Mouse (Mus musculus): ENCODE results near the gene Akr1e1.

- TF ChIP-seq CTCF (conservative IDR thresholded peaks at IDR 0.05 in 1 of 2, IDR thresholded peaks at IDR 0.05 in 1 of 2; ENCODE audit: low read depth in 2 of 2, low read length in 2 of 2) (no peak), EP300 (IDR thresholded peaks at IDR 0.05; ENCODE audit: low read length) (no peak), RAD21 (IDR thresholded peaks at IDR 0.05; ENCODE audit: low read depth, low read length) (no peak), RCOR1 (conservative IDR thresholded peaks at IDR 0.05; ENCODE audit: low read depth, low read length) (no peak), E2F4 (IDR thresholded peaks at IDR 0.05; ENCODE audit: insufficient replicate concordance, low read depth, low read length) (no peak), SMC3 (IDR thresholded peaks at IDR 0.05; ENCODE audit: low read depth, low read length) (no peak), MEF2A (IDR thresholded peaks at IDR 0.05; ENCODE audit: borderline replicate concordance, low read depth, low read length) (no peak), JUN (IDR thresholded peaks at IDR 0.05; ENCODE audit: insufficient read depth, low read depth, low read length) (no peak), GABPA (IDR thresholded peaks at IDR 0.05; ENCODE audit: insufficient replicate concordance, low read depth, low read length) (no peak)
Observed at GRCm38 (mm10) chr13:4573871-4574270, 35.1 kb downstream of the Akr1e1 start, which contains the start of gene Akr1c21.

Measured in CH12.LX (cell line).